Mouse (Mus musculus): ENCODE data around the gene Zbtb21. TPM values are rescaled to one million over a fixed set of nuclear protein-coding genes. Genes with fewer than 3 reads are reported as not detected.

Gene Zbtb21
- total RNA-seq, 2 experiments from 2014 or later: 7.5 to 12.0 TPM

DNA sequence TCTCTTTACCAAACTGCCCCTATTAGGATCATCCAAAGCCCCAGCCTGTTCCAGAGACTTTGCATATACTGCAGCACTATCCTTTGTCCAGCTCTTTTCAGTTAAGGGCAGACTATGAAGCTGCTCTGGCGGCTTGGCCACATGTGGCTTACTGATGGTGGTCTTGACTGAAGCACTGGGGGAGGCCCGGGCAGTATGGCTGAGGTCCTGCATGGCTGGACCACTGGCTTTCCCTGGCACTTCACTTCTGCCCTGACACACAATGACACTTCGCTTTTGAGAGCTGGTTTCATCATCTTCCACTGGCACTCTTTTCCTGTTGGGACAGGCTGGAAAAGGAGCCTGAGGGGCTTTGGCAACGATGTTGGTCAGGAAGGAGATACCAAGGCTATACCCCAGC lies 10.1 kb downstream of the Zbtb21 start:
- no peak for ATAC-seq (replicated peaks; ENCODE audit: low FRiP score, low TSS enrichment, poor library complexity, severe bottlenecking)

DNA sequence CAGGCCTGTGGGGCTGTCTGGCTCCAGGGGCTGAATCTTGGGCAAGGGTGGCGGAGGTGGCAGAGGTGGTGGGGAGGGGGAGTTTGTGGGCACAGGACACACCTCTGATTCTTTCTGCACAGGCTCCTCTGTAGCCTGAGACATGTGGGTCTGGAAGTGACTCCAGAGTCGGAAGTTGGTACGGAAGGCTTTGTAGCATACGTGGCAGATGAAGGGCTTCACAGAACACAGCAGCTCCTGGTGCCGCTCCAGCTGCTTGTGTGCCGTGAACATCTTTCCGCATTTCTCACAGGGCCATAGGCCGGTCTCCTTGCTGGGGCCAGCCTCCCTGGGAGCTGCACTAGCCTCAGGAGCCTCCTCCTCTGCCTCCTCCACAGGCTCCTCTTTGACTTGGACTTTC lies 12.4 kb downstream of the Zbtb21 start:
- ATAC-seq (replicated peaks; ENCODE audit: low FRiP score, low TSS enrichment, poor library complexity, severe bottlenecking): no peak

DNA sequence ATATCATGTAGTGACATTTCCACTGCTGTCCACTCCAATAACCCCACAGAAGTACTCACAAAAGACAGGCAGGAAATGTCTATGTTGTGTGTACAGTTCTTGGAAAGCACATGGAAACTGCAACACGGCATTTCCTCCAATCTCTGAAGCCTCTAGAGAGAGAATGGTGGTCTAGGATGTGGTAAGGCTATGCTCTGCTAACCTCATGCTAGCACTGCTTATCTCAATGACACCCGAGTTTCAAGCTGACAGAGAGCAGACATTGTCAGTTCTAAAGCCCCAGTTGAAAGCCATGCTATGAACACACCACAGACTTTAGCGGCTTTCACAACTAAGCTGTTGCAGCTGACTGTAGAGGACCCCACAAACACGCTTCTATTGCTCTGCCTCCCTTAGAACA lies 13.6 kb downstream of the Zbtb21 start:
- ATAC-seq (replicated peaks; ENCODE audit: low FRiP score, low TSS enrichment, poor library complexity, severe bottlenecking): no peak; the same call in 1 of the 2 replicates

DNA sequence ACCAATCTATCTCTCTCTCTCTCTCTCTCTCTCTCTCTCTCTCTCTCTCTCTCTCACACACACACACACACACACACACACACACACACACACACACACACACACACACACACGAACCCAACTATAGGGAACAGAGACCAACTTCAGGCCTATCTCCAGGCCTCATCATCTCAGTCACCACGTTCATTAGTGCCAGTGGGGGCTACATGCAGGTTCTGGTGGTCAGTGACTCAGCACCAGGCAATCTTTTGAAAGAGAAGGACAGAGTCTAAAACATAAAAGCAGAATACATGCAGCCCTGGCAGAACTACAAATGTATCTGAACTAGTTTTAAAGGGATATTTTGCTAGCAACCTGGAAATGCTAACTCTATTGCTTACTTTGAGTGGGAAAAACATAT lies 15.4 kb downstream of the Zbtb21 start:
- ATAC-seq (replicated peaks; ENCODE audit: low FRiP score, low TSS enrichment, poor library complexity, severe bottlenecking): peak; percentile 63; the same call in 1 of the 2 replicates

DNA sequence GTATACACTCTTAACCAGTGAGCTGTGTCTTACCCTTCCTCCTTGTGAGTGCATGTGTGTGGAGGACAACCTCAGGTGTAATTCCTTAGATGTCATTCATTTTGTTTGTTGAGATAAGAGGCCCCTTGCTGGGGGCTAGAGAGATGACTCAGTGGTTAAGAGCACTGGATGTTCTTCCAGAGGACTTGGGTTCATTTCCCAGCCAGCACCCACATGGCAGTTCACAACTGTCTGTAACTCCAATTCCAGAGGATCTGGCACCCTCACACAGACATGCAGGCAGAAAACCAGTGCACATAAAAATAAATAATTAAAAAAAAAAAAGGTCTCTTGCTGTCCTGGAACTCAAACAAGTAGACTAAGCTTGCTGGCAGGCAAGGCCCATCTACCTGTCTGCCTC lies 20.6 kb downstream of the Zbtb21 start:
- no peak for ATAC-seq (replicated peaks; ENCODE audit: low FRiP score, low TSS enrichment, poor library complexity, severe bottlenecking)

DNA sequence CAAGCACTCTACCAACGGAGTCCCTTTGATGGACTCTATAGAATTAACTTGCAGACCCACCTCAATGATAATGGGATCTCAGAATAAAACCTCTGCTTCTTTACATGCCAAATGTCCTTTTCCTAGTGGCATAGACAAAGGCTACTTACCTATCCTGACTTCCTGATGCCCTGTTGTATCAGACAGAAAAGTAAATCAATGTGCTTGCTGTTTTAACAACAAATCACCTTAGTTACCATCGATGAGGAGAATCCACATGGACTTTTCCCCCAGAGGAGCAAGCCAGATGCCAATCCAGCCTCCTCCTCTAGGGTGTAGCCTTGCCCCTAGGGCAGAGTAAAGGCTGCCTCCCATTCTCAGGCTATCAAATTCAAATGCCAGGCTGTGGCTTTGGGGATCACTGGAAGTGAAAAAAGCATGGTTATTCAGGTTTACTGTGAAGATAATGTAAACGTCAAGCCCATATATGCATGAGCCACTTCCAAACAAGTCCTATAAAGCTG lies 21.9 kb downstream of the Zbtb21 start:
- 0 out of 2 replicates have a peak, but pooled peaks have one; percentile 54 for ATAC-seq (replicated peaks; ENCODE audit: low FRiP score, low TSS enrichment, poor library complexity, severe bottlenecking)

DNA sequence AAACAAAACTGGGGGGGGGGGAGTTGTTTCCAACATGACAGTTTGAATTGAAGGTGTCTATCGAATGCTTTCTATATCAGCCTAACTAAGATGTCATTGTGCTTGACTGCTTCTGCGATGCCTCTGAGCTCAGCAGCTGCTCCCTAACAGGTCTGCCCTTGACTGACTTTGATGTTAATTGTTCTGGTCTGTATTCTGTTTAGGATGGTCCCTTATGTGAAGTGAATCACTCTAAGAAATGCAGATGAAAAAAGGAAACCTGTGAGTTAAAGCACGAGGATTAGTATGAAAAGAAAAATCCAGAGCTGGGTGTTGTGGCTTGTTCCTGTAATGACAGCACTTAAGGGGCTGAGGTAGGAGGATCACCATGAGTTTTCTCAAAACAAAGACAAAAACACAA lies 26.6 kb downstream of the Zbtb21 start:
- ATAC-seq (replicated peaks; ENCODE audit: low FRiP score, low TSS enrichment, poor library complexity, severe bottlenecking): no peak

DNA sequence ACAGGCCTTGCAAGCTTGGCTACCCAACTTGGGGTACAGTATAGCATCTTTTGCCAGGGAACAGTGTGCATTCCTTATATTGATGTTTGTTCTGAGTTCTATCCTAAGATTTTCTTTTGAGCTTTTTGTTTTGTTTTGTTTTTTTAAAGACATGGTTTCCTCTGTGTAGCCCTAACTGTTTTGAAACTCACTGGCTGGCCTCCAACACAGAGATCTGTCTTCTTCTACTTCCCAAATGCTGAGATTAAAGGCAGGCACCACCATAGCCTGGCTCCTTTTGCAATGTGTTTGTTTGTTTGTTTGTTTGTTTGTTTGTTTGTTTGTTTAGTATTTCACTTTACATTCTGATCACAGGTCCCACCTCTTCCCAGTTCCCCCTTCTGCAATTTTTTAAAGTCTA lies 32.2 kb downstream of the Zbtb21 start:
- no peak for ATAC-seq (replicated peaks; ENCODE audit: low FRiP score, low TSS enrichment, poor library complexity, severe bottlenecking)

DNA sequence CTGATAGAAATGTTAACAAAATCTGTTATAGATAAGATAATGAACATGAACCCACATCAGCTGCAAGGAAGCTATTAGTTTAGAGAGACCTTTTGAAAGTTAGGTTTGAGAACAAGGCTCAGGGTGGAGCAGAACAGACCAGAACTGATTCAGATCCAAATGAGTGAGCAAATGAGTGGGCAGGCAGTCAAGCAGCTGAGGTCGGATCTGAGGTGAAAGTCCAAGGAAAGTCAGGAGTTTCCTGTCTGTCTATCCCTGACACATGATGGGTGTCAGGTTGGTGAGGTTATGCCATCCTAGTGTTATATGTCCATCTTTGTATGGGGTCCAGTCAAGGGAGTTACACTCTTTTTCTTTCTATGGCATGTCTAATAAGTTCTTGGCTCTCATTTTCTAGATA lies 32.9 kb downstream of the Zbtb21 start:
- ATAC-seq (replicated peaks; ENCODE audit: low FRiP score, low TSS enrichment, poor library complexity, severe bottlenecking): no peak

DNA sequence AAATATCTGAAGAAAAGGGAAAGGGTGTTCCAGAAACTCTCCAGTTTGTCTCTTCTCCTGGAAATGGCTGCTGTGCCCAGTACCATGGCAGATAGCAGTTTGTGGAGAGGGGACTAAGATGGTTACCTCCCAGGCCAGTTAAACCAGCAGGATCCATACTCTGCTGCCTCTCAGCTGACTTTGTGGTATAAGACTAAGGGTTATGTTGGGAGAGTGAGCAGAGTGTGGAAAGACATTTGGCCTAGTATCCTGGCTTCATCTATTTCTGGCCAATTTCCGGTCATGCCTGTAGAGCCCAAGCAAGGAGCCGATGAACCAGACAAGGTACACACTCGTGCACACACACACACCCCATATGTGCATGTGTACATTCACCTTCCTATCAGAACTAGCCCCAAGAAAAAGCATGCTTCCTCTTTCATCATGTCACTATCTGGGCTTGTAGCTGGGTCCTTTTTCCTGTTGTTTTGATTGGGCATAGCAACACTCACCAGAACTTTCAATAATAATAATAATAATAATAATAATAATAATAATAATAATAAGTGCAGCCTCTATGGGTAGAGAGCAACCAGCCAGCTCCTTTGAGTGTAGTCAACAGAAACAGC lies 35.0 kb downstream of the Zbtb21 start:
- no peak for ATAC-seq (replicated peaks; ENCODE audit: low FRiP score, low TSS enrichment, poor library complexity, severe bottlenecking)

DNA sequence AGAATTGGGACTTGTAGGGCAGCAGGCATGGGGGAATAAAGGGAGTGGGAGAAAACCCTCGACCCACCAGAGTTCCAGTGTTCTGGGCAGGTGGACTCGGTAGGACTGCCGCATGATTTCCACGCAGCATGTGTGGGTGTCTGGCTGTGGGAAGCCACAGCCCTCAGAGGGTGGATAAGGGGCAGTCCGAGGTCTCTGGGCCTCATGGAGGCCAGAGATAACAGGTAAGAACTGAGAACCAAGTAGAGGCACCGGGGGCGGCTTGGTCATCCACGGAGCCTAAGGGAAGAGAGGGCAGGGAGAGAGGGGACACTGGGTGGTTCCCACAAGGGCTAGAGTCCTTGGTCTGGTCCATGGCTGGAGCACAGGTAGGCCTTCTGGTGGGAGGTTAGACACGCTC lies 36.0 kb downstream of the Zbtb21 start:
- no peak for ATAC-seq (replicated peaks; ENCODE audit: low FRiP score, low TSS enrichment, poor library complexity, severe bottlenecking)

DNA sequence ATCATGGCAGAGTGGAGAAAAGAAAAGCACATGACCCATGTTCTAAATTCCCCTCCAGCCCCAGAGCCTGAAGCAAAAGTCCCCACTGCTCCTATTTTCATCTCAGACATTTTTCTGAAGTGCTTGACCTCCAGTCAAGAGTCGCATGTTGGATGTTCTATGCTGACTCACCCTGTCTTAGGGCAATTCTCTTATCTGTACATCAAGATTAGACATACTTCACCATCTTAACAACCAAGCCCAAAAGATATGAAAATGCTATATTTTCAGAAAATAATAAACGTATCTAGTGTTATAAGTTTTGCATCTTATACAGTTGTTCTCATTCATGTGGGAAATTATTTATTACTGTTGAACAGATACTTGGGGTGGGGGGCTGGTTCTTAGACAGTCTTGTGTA lies 36.7 kb downstream of the Zbtb21 start:
- ATAC-seq (replicated peaks; ENCODE audit: low FRiP score, low TSS enrichment, poor library complexity, severe bottlenecking): no peak

DNA sequence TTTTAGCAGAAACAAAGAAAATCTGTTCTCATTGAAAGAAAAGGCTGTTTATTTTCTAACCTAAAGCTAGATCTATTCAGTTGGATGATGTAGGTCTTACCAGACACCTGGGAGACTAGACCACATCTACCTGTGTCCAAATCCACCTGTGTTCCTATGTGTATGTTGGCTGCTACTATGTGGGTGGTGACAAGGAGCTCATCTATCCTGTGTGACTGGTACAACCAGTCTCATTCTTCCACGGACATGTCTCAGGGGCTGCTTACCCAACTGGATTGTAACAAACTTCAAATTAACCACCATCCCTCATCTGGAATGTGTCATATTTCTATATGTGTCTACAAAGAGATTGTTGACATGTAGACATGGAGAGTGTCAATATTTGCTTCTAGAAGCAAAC lies 38.7 kb downstream of the Zbtb21 start:
- ATAC-seq (replicated peaks; ENCODE audit: low FRiP score, low TSS enrichment, poor library complexity, severe bottlenecking): no peak

DNA sequence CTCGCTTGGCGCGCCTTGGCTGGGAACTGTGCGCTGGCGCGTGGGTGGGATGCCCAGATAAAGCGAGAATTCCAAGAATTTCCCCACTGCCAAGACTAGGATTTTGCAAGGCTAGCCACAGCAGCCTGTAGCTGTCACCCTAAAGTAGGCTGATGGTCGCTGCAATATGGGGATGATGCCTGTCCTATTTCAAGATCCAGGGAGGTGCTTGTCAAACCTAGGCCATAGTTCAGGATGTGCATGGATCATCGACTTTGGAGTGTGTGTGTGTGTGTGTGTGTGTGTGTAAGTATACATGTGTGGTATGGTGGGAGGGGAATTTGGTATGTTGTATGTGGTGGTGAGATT lies 39.7 kb downstream of the Zbtb21 start:
- ATAC-seq (replicated peaks; ENCODE audit: low FRiP score, low TSS enrichment, poor library complexity, severe bottlenecking): no peak; the same call in 1 of the 2 replicates

DNA sequence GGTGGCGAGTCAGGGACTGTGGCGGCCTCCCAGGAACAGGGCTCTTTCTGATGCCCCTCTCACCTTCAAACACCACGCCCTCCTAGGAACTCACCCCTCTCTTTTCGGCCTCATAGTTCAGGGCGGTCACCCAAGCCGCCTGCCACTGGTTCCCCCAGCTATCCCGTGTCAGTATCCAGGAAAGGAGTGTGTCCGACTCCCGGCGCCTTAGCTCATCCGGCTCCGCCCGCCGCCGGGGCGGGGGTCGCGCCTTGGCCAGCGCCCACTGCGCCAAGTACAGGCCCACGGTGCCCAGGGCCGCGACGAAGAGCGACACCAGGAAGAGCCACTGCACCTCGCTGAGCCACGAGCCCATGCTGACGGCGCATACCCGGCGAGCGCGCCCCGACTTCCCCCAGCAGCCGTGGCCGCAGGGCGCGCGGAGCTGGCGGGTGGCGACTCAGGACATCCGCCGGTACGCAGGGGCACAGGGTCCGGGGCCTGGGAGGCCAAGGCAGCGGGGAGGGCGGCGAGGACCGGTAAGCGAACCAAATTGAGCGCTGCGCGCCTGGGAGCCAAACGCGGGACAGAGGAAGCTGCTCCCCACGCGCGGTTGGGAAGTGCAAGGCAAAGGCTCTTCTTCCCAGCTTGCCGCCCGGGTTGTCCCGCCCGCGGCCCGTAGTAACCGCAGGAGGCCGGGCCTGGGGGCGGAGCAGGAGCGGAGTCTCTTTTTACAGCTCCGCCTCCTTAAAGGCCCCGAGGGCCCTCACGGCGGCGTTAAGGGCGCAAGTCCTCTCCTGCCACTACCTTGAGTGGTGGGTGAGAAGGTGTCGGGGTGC lies 40.3 kb downstream of the Zbtb21 start:
- ATAC-seq (replicated peaks; ENCODE audit: low FRiP score, low TSS enrichment, poor library complexity, severe bottlenecking): peak; percentile 92

DNA sequence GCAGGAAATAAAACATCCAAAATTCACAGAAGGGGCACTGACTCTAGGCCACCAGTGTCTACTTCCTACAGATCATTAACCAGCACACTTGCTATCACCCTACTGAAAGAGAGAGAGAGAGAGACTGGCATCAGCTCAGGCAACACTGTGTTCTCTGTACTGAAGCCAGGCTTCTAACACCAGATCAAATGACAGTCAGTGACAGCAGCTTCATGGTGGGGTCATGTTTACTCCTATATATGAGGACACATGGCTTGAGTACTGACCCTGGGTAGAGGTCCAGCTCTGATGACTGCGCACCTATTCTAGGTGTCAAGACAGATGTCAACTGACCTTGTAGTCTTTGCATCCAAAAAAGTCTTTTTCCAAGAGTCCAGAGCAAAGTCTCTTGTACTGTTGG lies 41.8 kb downstream of the Zbtb21 start:
- 0 out of 2 replicates have a peak, but pooled peaks have one; percentile 6 for ATAC-seq (replicated peaks; ENCODE audit: low FRiP score, low TSS enrichment, poor library complexity, severe bottlenecking)

DNA sequence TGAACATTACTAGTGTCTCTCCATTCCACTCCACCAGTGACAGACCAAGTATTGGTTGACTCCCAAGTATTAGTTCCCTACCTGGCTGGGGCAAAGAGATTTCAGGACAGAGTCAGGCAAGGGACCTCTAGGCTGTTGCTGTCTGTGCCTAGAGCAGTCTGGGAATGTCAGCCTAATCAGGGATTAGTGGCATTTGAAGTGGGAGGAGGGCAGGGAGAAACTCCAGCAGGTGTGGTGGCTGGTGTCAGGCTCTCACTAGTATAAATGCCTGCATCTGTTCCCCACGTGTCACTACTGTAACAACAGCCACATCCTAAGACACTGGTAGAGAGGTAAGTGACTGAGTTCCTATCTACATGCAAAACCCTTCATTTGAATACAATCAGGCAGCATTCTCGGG lies 42.6 kb downstream of the Zbtb21 start:
- ATAC-seq (replicated peaks; ENCODE audit: low FRiP score, low TSS enrichment, poor library complexity, severe bottlenecking): no peak; the same call in 1 of the 2 replicates

DNA sequence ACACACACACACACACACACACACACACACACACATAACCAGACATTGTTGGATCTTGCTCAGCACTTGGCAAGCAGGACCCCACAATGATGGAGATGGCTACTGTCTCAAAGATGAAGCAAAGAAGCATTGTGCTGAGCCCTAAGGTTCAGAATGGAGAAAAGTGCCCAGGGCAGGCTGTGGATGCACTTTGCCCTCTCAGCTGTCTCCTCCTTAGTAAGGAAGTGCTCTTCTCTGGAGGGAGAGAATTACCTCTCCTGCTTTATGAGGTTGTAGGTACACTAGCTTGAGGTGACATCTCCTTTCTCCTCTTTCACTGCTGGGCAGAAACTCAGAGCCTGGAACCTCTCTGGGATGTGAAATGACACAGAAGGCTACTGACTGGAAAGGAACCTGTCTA lies 49.5 kb downstream of the Zbtb21 start:
- ATAC-seq (replicated peaks; ENCODE audit: low FRiP score, low TSS enrichment, poor library complexity, severe bottlenecking): no peak

DNA sequence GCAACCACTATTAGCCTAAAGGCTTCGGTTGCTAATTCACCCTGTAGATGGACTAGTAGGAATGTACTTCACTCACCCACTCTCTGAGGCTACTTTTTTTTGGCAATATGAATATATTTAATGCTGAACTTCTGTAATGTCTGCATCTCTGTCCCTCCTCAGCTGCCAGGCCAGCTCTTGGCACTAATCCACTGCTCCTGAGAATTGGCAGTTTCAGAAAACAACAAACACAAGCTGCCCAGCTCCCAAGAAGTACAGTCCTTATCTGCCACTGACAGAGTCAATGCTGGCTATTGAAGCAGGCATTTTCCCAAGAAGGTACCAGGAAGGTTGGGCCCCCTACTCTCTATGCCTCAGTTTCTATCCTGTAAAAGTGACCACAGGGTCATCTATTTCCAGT lies 53.1 kb downstream of the Zbtb21 start:
- peak; percentile 41 for ATAC-seq (replicated peaks; ENCODE audit: low FRiP score, low TSS enrichment, poor library complexity, severe bottlenecking)

DNA sequence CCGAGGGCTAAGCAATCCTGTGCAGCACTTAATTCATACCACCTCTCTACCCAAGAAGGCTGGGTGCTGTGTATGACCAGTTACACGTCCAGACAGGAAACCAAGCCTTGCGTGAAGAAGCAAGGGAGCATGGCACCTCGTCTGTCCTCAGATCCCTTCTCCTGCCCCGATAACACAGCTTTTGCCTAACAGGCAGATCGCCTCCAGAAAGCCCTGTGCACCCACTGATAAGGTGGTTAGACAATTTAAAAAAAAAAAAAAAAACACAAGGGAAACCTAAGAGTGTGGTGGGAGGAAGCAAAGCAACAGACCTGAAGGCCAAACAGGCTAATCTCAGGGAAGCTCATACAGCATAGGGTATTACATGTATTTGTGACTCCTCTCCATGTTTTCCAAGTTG lies 54.9 kb downstream of the Zbtb21 start:
- peak; percentile 94 for ATAC-seq (replicated peaks; ENCODE audit: low FRiP score, low TSS enrichment, poor library complexity, severe bottlenecking)

DNA sequence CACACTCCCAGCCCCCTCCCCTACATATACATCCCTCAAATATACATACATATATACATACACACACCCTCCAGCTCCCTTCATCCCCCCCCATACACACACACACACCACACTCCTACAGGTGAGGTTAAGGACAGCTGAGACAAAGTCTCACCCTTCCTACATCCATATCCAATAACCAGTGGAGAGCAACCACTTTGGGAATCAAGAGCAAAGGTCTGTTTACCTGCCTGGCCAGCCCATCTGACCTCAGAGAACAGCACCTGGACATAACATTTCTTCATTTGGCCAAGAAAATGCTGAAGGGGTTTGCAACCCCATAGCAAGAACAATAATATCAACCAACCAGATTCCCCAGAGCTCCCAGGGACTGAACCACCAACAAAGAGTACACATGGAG lies 56.1 kb downstream of the Zbtb21 start:
- no peak for ATAC-seq (replicated peaks; ENCODE audit: low FRiP score, low TSS enrichment, poor library complexity, severe bottlenecking)
